Mouse (Mus musculus) testis, postnatal 10 days (tissue): Measurements from ENCODE around the gene Rtkn2.

Experiments used
- DNase-seq: peaks from one replicate; pipeline ENCODE4 v3.0.0; 2021; ENCODE audit warnings: low spot score

Rtkn2 gene

DNA sequence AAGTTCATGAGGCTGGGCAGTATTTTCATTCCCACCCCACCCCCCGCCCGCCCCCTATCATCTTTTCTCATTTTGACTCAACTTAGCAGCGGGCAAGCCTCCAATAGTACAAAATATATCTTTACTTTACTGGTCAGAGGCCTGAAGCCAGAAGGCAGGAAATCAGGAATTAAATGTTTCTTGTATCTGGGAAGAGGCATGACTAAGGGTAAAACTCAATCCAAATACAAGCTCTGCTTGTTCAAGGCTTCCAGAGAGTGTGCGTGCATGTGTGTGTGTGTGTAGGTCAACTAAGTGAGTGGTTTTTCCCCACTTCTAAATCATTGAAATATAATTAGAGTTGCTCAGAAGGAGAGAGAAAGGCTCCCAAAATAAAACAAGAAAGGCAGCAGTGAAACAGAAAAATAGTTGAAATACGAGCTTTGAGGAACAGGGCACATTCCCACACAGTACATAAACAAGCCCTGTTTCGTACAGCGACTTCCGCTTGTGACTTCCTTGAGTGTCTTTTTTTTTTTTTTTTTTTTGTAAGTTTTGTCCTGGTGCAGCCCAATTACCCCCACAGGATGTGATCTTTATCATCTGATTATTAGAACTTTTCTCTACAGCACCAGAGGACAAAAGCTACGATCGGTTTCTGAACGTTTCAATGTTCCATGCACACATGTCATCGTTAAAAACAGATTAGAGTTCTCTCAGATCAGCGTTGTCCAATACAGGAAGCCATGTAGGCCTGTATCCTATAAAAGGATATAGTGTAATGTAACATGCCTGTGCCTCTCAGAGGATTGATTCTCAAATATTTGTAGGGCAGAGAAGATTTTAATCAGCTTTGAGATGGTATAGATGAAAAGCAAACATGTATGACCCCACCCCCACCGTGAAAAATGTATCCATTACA lies 125.8 kb downstream of the Rtkn2 start:
- no peak for DNase-seq

DNA sequence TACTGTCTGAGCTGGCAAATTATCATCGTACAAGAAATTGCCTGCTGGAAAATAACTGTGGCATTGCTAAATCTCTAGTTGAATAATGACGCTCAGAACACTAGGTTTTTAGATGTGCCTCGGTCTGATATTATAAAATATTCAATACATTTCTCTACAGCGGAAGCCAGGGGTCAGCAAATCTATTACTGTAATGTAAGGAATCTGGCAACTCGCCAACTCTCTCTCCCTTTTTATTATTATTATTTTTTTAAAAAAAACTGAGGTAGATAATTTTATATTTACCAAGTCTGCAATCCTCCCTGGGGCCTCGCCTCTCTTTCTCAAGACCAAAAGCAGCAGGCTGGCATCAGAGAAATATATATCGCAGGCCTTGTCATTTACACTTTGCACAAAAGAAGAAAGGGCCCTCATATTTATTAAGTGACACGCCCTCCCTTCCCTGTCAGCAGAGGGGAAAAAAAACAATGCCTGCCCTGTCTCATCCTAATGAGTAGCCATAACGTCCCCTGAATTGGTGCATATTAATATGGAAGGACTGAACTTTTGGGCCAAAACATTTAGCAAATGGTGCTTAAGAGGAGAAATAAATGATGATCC lies 127.1 kb downstream of the Rtkn2 start:
- DNase-seq, result no peak

DNA sequence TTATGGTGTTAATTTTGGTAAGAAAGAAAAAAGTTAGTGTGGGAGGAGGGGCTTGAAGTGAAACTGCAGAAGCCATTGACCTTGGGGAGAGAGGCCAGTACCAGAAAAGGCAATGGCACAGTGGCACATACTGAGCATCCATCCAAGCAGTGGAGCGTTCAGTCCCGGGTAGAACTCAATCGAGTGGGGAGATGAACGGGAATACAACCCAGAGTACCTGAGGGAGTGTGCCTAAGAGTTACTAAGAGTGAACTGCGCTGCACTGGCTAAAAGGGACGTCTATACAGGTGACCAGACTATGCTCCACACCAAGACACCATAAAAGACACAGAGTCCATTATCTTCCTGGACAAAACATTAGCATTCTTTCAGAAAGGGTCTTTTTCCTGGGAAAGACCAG lies 128.3 kb downstream of the Rtkn2 start:
- DNase-seq, result no peak
